Mouse (Mus musculus) B cell, adult (primary cell): ENCODE results near the gene Wasl. TPM values are rescaled to one million over a fixed set of nuclear protein-coding genes. Genes with fewer than 3 reads are reported as not detected.

Experiments
- total RNA-seq: library from RNA; stranded (reverse); gene quantifications from 4 replicates; pipeline ENCODE4 v1.2.4, GENCODE M21; 2023; ENCODE audit not compliant: inconsistent age

Wasl gene
- 47.5 to 53.7 TPM (median 50.2 TPM) in 4 replicates for total RNA-seq

GRCm38 (mm10) chr6:24664867-24665458 is at the start of gene Wasl:
Gene Wasl (minus strand): TSS chr6:24665009.

GRCm38 (mm10) chr6:24597500-24597899 is 67.3 kb downstream of the Wasl start, which contains the start of gene Lmod2:
Gene Lmod2 (plus strand): TSS chr6:24597762.

Other genes starting within 250 kb of the Wasl start
- 0.13 TPM in 1 of 4 replicates, not detected in the others for gene Iqub, start 149.9 kb downstream of the Wasl start, total RNA-seq
- gene Ndufa5, start 137.0 kb downstream of the Wasl start, total RNA-seq: 38.6 to 45.9 TPM (median 43.5 TPM) in 4 replicates
- gene Asb15, start 136.9 kb downstream of the Wasl start, total RNA-seq: not detected in 4 replicates
- not detected in 4 replicates for gene Lmod2, start 67.2 kb downstream of the Wasl start, total RNA-seq
- gene Hyal6, start 68.2 kb upstream of the Wasl start, total RNA-seq: not detected in 4 replicates
- gene Hyal4, start 83.3 kb upstream of the Wasl start, total RNA-seq: not detected in 4 replicates
- not detected in 4 replicates for gene Spam1, start 126.2 kb upstream of the Wasl start, total RNA-seq
- gene Hyal5, start 193.0 kb upstream of the Wasl start, total RNA-seq: not detected in 4 replicates